Mouse (Mus musculus): ENCODE data around the gene Dmrtc1a. TPM values are rescaled to one million over a fixed set of nuclear protein-coding genes. Genes with fewer than 3 reads are reported as not detected.
"Not testable (repeated sequence)": the region's sequence is repeated elsewhere in the genome, so short reads cannot be mapped to it uniquely, and the experiment has no call there.

Dmrtc1a gene
- polyA plus RNA-seq, 1 experiment from 2014 or later: 3.0 TPM

DNA sequence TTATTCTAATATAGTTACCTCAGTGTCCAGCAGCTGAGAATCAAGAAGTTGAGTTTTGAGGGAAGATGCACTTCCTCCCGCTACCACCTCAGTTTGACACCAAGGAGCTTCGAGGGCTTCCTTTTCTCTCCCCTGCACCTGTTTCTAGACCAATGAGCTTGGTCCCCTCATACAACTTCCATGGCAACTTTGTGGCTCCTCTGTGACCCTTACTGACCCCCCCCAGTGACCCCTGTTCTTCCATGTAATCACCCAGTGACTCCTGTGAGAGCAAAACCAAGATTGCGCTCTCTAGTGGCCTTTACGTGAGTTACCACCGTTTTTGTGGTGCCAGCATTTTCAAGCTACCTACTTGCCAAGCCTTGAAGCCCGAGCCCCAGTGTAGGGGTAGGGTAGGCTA is 40.6 kb downstream of the Dmrtc1a start, which contains the start of gene 1700031F05Rik:
Gene 1700031F05Rik (minus strand): TSS at position 101 of the 400 bp plus-strand sequence.
- no peaks in the 10 kb centered on the region for H3K27me3 ChIP-seq (ENCODE audit: control insufficient read depth, insufficient read depth, low read length)
- H3K4me3 ChIP-seq (ENCODE audit: low read depth, low read length): no peak within 1 kb of the TSS
- no peak within 1 kb of the TSS for H3K9ac ChIP-seq (replicated peaks; ENCODE audit: low read depth, low read length)
- no peak within 1 kb of the TSS for H3K4me2 ChIP-seq (ENCODE audit: low read depth, low read length)
- no peak for ATAC-seq (ENCODE audit: low read depth)
- H3K4me1 ChIP-seq (ENCODE audit: control insufficient read depth, insufficient read depth, low read length): no peaks in the 10 kb centered on the region
- H3K36me3 ChIP-seq (ENCODE audit: control insufficient read depth, insufficient read depth, low read length): no peaks in the 10 kb centered on the region
- no peaks in the 10 kb centered on the region for H3K9me3 ChIP-seq (ENCODE audit: control insufficient read depth, low read length)
- WGBS: 85% methylated on average over 6 of the region's 6 CpGs
- no peak within 1 kb of the TSS for H3K27ac ChIP-seq (ENCODE audit: low read depth, low read length)

DNA sequence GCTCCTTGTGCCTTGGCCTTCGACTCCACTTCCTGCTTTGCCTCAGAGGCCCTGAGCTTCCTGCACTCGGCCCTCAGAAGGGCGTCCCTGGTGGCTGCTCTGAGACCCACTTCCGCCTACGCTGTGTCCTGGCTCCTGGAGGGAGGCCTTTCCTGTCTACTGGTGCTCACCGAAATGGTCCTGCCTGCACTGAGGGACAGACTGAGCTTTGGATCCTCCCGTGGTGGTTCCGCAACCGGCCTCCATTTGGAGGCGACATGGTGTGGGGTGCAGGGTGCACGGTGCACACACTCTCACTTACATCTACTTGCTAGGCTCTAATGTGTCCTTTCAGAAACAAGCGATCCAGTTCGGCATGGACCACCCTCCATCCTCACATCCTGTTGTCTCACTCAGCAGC is 54.0 kb downstream of the Dmrtc1a start, which contains the start of gene Dmrtc1c2:
Gene Dmrtc1c2 (minus strand): TSS at position 101 of the 400 bp plus-strand sequence.
- not testable (repeated sequence) for ATAC-seq (ENCODE audit: low read depth); H3K36me3 ChIP-seq (ENCODE audit: control insufficient read depth, insufficient read depth, low read length); H3K4me2 ChIP-seq (ENCODE audit: low read depth, low read length); H3K27me3 ChIP-seq (ENCODE audit: control insufficient read depth, insufficient read depth, low read length); H3K4me3 ChIP-seq (ENCODE audit: low read depth, low read length); H3K9me3 ChIP-seq (ENCODE audit: control insufficient read depth, low read length); H3K9ac ChIP-seq (replicated peaks; ENCODE audit: low read depth, low read length); H3K27ac ChIP-seq (ENCODE audit: low read depth, low read length); H3K4me1 ChIP-seq (ENCODE audit: control insufficient read depth, insufficient read depth, low read length)
- no CpG with 5 or more reads among the region's 13 CpGs for WGBS

Other genes with a start within 250 kb of the Dmrtc1a start
- gene Gm3880, start 221.7 kb downstream of the Dmrtc1a start, polyA plus RNA-seq (2014; fragmentation: Nextera tagmentation; extraction: Ambion mirVana): not detected in 2 replicates
- not detected in 2 replicates for gene Gm9112, start 201.1 kb downstream of the Dmrtc1a start, polyA plus RNA-seq (2014; fragmentation: Nextera tagmentation; extraction: Ambion mirVana)
- gene Dmrtc1b, start 200.8 kb downstream of the Dmrtc1a start, polyA plus RNA-seq (2014; fragmentation: Nextera tagmentation; extraction: Ambion mirVana): not detected in 2 replicates
- gene Dmrtc1c1, start 105.7 kb downstream of the Dmrtc1a start, polyA plus RNA-seq (2014; fragmentation: Nextera tagmentation; extraction: Ambion mirVana): not detected in 2 replicates
- gene Dmrtc1c2, start 54.1 kb downstream of the Dmrtc1a start, polyA plus RNA-seq (2014; fragmentation: Nextera tagmentation; extraction: Ambion mirVana): not detected in 2 replicates
- not detected in 2 replicates for gene 1700031F05Rik, start 40.7 kb downstream of the Dmrtc1a start, polyA plus RNA-seq (2014; fragmentation: Nextera tagmentation; extraction: Ambion mirVana)
- gene 1700011M02Rik, start 218 bp upstream of the Dmrtc1a start, polyA plus RNA-seq (2014; fragmentation: Nextera tagmentation; extraction: Ambion mirVana): not detected in 2 replicates
- gene 1700018G05Rik, start 19.7 kb upstream of the Dmrtc1a start, polyA plus RNA-seq (2014; fragmentation: Nextera tagmentation; extraction: Ambion mirVana): not detected in 2 replicates

Measured in neural tube, embryonic 14.5 days (tissue).